Mouse (Mus musculus) c-Kit-positive CD71-positive TER-119-positive erythroid progenitor cells, embryonic 14.5 days (primary cell): ENCODE measurements around the gene Mum1l1.
"Not testable (repeated sequence)": the region's sequence is repeated elsewhere in the genome, so short reads cannot be mapped to it uniquely, and the experiment has no call there.

Source experiments
- DNase-seq: peaks from one replicate; pipeline ENCODE4 v3.0.0-alpha.2; 2013; ENCODE audit warnings: low spot score

The Mum1l1 gene

GRCm38 (mm10) chrX:139209829-139210225 lies at the start of gene Mum1l1:
TSS of gene Mum1l1 (plus strand) at chrX:139210042.
- peak; percentile 36 for DNase-seq

GRCm38 (mm10) chrX:139178928-139179327 lies 30.9 kb upstream of the Mum1l1 start, which contains the start of gene 4933428M09Rik:
TSS of gene 4933428M09Rik (plus strand) at chrX:139179228.
- DNase-seq, result no peak

- DNase-seq, result not testable (repeated sequence)
Observed at GRCm38 (mm10) chrX:139191506-139191905, 18.3 kb upstream of the Mum1l1 start.

- DNase-seq, result no peak
Observed at GRCm38 (mm10) chrX:139194572-139195279, 15.1 kb upstream of the Mum1l1 start.

GRCm38 (mm10) chrX:139209191-139209828 lies 532 bp upstream of the Mum1l1 start:
- not testable (repeated sequence) for DNase-seq

- no peak for DNase-seq
Observed at GRCm38 (mm10) chrX:139214765-139215164, 4.9 kb downstream of the Mum1l1 start.

- DNase-seq, result no peak
Observed at GRCm38 (mm10) chrX:139216409-139216808, 6.6 kb downstream of the Mum1l1 start.

- DNase-seq, result peak; percentile 5
Observed at GRCm38 (mm10) chrX:139216991-139217593, 7.2 kb downstream of the Mum1l1 start.

GRCm38 (mm10) chrX:139217776-139218175 lies 7.9 kb downstream of the Mum1l1 start:
- no peak for DNase-seq

- DNase-seq, result peak; percentile 40
Observed at GRCm38 (mm10) chrX:139219017-139219416, 9.2 kb downstream of the Mum1l1 start.

GRCm38 (mm10) chrX:139220830-139221229 lies 11.0 kb downstream of the Mum1l1 start:
- no peak for DNase-seq

- no peak for DNase-seq
Observed at GRCm38 (mm10) chrX:139221893-139222292, 12.1 kb downstream of the Mum1l1 start.

- DNase-seq, result peak; percentile 12
Observed at GRCm38 (mm10) chrX:139231143-139231542, 21.3 kb downstream of the Mum1l1 start.

GRCm38 (mm10) chrX:139247294-139247693 lies 37.5 kb downstream of the Mum1l1 start:
- peak; percentile 17 for DNase-seq

GRCm38 (mm10) chrX:139257072-139257471 lies 47.2 kb downstream of the Mum1l1 start:
- no peak for DNase-seq

GRCm38 (mm10) chrX:139281966-139282365 lies 72.1 kb downstream of the Mum1l1 start:
- no peak for DNase-seq
